Mouse (Mus musculus) fat pad, adult 2 months (tissue): ENCODE measurements around the gene Pitpnm1.

Experiments
- DNase-seq: peaks from one replicate; pipeline ENCODE4 v3.0.0-alpha.2; 2011; ENCODE audit warnings: low read depth, low spot score; ENCODE audit errors: extremely low read depth

The Pitpnm1 gene

DNA sequence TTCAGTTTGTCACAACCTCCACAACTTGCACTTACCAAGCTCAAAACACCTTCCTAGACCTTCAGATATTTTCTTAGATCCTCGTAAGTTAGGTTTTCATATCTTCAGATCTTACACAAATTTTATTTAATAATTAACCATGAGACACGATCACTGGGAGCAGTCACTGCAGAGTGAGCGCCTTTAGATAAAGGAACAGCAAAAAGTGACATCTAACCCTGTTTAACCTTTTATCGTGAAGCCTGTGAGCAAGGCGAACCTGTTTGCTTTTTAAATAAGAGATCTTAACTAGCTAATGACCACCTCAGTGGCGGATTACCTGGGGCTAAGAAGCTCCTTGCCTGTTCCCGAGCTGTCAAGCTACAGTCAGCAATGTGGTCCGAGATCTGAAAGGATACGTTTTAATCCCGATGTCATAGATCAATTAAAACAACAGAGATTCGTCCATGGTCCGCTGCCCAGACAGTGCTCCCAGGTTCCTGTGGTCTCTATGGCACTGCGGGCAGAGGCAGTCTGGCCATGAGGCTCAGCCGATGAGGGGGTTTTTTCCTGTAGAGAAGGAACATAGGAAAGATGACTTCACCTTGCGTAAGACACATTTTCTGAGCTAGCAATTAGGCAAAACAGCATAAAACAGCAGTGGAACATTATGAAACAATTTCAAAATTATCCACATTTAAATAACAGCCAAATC is 30.9 kb upstream of the Pitpnm1 start:
- no peak for DNase-seq

DNA sequence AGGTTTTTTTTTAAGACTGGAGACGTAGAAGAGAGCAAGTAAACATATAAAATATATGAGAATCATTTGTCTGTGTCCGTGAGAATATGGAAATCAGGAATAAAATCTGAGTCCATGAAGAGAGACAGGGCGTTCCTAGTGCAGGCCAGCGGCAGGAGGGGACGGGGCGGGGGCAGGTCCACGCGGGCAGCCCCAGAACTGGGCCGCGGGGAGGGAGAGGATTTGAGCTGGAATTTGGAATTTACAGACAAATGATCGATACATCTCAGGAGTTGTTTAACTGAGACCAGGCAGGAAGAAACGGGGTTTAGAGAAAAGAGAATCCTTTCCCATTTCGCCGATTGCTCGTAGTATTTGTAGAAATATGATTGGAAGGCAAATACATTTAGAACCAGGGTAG is 29.5 kb upstream of the Pitpnm1 start:
- DNase-seq, result no peak

DNA sequence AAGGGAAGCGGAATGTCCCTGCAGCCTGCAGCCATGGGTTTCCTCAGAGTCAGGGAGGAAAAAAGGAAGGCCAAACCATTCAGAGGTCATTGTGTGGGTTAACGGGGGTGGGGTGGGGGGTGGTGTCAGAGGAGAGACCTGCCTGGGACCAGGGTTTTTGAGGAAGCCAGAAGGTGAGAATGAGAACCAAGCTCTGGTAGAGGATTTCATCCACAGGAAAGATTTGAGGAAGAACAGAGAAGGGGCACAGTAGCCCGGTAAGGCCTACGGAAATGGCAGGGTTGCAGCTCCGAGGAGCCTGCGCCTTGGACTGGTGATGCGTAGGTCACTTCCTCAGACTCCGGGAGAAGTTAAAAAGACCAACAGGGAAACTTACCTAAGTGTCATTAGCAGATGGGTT is 29.0 kb upstream of the Pitpnm1 start:
- no peak for DNase-seq

GRCm38 (mm10) chr19:4071406-4071805 is 28.4 kb upstream of the Pitpnm1 start:
- no peak for DNase-seq

DNA sequence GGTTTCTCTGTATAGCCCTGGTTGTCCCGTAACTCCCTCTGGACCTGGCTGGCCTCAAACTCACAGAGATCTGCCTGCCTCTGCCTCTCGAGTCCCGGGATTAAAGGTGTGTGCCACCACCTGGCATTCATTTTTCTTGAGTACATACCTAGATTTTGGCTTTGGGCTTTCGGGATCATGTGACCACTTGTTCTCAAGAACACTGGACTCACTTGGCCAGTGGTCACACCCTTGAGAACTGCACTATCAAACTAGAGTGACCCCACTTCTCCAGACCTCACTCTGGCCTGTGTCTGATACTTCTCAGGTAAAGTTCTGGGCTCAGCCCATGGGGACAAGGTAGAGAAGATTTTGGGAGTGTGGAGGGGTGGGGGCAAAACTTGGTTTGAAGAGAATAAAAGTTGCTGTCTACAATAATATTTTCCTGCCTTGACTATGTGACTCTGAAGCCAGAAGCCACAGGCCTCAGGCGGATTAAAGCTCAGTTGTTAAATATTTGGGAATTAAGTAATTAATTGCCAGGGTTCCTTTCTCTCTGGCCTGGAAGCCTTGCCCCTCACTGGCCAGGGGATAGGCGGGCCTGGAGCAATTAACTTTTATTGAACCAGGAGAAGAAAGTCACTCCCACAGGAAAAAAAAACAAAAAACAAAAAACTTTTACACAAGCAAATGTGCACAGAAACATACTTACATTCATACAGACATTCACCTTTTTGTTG is 26.9 kb upstream of the Pitpnm1 start:
- no peak for DNase-seq

- DNase-seq, result no peak
Observed at GRCm38 (mm10) chr19:4075531-4075930, 24.3 kb upstream of the Pitpnm1 start.

- no peak for DNase-seq
Observed at GRCm38 (mm10) chr19:4079594-4079993, 20.2 kb upstream of the Pitpnm1 start.

DNA sequence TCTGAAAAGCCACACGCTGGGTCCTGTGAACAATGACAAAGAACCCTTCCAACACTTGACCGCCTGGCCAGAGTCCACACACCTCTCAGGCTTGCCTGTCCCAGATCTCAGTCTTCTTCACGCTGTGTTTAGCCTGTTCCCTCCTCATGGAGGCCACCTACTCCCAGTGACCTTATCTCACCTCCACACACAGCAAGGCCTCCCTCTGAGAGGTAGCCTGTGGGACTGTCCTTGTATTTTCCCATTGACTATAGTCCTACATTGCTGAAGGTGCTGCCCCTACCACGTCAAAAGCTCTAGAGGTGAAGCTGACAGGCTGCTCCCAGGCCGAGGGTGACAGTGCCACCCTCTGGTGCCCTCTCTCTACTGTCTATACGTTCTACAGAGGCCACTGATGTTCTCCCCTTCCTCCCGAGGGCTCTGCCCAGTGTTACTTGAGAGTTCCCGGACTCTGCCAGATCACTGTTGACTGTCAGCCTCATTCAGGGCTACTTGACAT is 19.2 kb upstream of the Pitpnm1 start:
- DNase-seq, result no peak

DNA sequence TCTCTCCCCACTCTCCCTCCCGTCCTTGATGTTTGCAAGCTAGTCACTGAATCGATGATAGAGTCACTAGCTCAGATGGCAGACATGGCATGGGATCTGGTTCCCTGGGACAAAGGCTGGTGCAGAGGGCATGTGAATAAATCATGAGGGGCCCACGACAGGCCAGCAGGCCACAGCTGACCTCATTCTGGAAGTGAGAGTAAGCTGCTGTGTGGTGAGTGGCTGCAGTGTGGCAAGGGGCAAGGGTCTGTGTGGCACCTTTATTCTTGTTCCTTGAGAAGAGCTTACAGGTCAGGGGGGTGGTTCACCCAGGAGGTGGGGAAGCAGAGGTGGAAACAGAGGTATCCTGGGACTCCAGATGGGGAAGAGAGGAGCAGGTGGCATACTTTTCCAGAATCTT is 18.4 kb upstream of the Pitpnm1 start, which contains the start of gene Cabp2:
Gene Cabp2 (plus strand): TSS at position 185 of the 400 bp plus-strand sequence.
- DNase-seq, result no peak

DNA sequence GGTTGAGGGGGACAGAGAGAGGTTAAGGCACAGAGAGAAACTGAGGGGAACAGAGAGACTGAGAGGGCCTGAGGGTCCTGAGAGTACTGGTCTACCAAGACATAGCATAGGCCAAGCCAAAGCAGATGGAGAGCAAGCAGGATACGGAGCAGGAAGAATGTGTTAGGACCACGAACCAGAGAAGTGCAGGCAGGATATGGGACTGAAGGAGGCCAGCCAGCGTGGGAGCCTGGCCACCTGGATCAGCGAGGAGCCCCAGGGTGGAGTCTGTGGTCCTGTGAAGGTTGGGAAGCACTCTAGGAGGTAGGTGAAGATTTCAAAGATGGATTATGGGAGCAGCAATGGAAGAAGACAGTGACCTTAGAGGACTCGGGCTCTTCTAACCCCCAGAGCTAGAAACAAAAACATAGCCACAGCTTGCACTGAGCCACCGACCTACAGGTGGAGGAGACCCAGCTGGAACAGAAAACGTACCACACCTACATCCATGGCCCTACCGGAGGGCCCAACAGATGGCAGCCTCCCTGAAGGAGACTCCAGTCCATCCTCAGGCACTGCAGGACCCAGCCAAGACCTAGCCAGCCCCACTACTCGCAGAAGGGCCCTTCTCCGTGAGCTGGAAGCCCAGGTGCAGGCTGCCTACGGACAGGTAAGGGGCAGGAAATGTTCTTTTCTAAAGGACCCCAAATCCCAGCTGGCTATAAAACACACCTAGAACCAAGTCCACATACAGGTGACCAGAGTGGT is 17.4 kb upstream of the Pitpnm1 start:
- DNase-seq, result no peak

GRCm38 (mm10) chr19:4083316-4083715 is 16.5 kb upstream of the Pitpnm1 start:
- no peak for DNase-seq

DNA sequence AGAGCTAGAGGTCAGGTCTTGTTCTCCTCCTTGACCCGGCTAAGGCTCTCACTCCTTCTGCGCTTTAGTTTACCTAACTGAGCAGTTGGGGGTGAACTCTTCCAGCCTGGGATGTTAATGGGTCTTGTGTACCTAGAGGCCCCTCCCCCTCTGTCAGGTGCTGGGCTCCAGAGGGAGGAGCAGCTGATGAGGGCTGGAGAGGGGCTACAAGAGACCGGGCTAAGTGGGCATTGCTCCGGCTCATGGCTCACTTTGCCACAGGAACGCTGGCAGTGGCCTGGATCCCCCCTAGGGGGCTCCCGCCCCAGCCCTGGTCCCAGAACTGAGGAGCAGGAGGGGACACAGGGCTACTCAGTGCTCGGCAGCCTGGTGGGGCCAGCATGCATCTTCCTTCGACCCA is 16.0 kb upstream of the Pitpnm1 start:
- DNase-seq, result no peak

GRCm38 (mm10) chr19:4084984-4085383 is 14.8 kb upstream of the Pitpnm1 start:
- no peak for DNase-seq

GRCm38 (mm10) chr19:4086156-4086555 is 13.6 kb upstream of the Pitpnm1 start:
- no peak for DNase-seq

- no peak for DNase-seq
Observed at GRCm38 (mm10) chr19:4087090-4087489, 12.7 kb upstream of the Pitpnm1 start.

DNA sequence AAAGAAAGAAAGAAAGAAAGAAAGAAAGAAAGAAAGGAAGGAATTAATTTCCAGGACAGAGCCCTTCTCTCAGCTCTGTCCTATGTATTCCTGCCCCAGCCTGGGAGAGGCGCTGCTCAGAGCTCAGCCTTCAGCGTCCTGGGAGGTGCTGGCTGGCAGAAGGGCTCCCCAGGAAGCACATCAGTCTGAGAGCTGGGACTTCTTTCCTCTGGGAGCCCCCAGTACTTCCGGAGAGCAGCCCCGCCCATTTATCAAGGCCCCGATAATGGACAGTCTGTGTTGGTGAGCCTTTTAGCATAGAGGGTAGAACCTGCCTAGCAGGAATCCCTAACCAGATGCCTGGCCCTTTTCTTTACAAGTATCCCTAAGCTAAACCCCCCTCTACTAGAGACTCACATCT is 11.7 kb upstream of the Pitpnm1 start:
- DNase-seq, result no peak

GRCm38 (mm10) chr19:4089128-4089527 is 10.7 kb upstream of the Pitpnm1 start:
- DNase-seq, result no peak

DNA sequence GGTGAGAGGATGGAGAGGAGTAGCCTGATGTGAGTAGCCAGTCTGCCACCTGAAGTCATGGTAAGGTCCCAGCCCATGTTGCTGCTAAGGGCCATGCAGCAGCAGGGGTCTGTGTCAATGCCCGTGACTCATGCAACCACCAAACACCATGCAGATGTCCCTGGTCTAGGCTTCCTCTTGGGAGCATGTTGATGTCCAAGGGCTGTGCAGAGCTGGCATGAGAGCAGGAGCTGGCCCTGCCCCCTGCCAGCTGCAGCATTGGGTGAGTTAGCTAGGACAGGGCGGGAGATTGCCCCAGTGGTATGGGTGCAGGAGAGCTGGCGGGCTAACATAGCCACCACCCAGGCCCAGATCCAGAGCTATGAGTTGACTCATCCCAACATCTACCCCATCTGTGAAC is 9.4 kb upstream of the Pitpnm1 start:
- no peak for DNase-seq

DNA sequence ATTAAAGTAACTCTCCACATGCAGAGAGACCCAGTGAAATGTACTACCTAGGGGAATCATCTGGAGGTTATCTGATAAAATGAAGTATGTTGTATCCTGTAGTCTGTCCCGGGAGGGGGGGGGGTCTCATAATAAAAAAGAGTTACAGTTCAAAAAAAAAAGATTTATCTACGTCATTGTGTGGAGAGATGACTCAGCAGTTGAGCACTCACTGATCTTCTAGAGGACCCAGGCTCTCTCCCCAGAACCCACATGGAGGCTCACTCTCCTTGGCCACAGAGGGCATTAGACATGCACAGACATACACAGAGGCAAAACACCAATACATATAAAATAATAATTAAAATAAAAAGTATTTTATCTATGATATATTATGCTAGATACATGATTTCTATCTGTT is 8.4 kb upstream of the Pitpnm1 start:
- no peak for DNase-seq

DNA sequence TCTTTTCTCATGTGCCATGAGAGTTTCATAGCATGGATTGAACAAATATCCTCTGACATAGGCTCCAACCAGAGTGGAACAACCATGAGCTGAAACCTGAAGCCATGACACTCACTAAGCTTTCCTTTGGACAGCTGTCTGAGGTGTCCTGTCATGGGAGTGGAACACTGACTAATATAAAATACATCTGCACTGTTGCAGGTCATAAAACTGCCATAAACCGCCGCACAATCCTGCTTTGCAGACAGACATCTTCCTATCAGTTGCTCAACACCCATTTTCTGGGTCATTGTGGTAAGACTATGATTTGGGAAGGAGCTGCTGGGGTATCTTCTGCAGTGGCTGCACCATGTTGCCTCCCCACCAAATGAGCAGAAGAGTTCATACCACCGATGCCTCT is 7.0 kb upstream of the Pitpnm1 start:
- DNase-seq, result no peak

GRCm38 (mm10) chr19:4093772-4094171 is 6.0 kb upstream of the Pitpnm1 start:
- DNase-seq, result no peak

GRCm38 (mm10) chr19:4094348-4094747 is 5.5 kb upstream of the Pitpnm1 start:
- no peak for DNase-seq
